Mouse (Mus musculus): ENCODE measurements around the gene Arid3a. TPM values are rescaled to one million over a fixed set of nuclear protein-coding genes. Genes with fewer than 3 reads are reported as not detected.

Gene Arid3a
- total RNA-seq, 1 experiment from 2014 or later, result 16.0 TPM

DNA sequence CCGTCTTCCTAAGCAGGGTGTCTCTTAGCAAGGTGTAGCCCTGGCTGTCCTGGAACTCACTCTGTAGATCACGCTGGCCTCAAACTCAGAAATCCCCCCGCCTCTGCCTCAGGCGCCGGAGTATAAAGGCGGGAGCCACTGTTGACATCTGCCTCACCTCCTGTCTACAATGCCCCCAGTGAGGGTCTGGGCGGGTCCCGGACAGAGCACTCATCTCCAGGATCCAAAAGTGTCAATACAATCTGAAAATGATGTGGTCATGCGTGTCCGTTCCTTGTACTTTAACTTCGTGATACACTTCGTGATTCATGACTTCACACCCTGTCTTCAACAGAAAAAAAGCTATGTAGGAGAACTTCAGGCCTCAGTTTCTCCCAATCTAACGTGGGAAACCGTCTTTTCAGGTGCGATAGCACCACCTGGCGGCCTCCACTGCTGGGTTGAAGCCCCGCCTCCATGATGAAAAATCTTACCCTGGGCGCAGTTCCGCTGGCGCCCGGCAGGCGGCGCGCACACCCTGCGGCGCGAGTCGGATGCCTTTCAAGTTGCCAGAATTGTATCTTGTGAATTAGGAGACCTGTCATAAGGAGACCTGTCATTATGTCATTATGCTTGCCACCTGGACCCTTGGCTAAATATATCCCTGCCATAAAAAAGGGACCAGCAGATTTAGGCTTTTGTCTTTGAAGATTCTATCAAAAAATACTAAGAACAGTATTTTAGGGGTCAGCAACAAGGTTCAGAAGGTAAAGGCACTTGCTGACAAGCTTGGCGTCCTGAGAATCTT lies 1.7 kb upstream of the Arid3a start:
- peak; percentile 45 for ATAC-seq (replicated peaks; ENCODE audit: low read depth, poor library complexity, severe bottlenecking)

DNA sequence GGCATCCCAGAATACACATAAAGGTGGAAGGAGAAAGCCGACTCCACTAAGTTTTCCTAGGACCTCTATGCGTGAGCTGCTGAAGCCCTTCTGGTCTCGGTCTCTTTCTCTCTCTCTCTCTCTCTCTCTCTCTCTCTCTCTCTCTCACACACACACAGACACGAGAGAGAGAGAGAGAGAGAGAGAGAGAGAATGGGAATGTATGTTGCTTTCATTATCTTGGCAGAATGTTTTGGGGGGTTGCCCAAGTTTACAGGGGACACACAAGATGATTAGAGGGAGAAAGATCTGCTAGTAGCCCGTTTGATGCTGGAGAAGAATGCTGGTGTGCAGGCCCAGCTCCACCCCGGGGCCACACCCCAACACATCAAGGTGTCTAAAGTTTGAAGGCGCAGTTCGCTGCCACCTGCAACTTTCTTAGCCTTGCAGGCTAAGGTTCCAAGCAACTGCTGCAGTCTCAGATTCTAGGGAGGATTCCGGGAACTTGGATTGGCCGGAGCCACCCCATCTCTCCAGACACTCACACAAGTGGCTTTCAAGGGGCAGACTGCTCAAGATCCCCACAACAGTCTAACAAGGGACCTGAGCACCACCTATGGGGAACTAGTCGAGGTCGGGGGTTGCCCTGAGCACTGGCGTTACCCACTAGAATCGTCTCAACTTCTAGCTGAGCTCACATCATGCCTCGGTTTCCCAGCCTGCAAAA lies 905 bp upstream of the Arid3a start:
- no peak for ATAC-seq (replicated peaks; ENCODE audit: low read depth, poor library complexity, severe bottlenecking)

DNA sequence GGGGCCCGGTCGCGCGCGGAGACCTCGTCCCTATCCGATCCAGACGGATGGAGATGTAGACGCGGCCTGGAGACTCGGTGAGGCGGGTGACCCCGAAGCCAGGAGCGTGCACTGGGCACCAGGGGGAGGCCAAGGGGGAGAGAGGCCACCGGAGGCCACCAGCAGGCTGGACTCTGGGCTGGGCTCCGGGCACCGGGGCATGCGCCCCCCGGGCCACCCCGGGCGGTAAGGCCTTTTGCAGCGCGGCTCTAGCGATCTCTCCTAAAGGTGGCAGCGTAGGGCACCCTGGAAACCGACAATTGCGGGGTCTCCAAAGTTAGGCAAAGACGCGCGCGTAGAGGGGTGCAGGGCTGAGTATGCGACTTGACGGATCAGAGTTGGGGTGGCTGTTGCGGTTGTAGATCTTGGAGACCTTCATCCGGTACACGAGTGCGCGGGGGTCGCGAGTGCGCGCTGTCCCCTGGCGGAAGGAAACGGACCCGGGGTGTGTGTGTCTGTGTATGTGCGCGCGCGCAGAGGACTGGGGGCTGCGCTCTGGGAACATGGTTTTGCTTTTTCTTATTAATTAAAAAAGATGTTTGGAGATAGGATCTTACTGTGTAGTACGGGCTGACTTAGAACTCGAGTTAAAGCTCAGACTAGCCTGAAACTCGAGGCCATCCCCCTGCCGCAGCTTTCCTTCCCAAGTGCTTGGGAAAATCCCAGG lies 634 bp downstream of the Arid3a start:
- ATAC-seq (replicated peaks; ENCODE audit: low read depth, poor library complexity, severe bottlenecking), result peak; percentile 26

DNA sequence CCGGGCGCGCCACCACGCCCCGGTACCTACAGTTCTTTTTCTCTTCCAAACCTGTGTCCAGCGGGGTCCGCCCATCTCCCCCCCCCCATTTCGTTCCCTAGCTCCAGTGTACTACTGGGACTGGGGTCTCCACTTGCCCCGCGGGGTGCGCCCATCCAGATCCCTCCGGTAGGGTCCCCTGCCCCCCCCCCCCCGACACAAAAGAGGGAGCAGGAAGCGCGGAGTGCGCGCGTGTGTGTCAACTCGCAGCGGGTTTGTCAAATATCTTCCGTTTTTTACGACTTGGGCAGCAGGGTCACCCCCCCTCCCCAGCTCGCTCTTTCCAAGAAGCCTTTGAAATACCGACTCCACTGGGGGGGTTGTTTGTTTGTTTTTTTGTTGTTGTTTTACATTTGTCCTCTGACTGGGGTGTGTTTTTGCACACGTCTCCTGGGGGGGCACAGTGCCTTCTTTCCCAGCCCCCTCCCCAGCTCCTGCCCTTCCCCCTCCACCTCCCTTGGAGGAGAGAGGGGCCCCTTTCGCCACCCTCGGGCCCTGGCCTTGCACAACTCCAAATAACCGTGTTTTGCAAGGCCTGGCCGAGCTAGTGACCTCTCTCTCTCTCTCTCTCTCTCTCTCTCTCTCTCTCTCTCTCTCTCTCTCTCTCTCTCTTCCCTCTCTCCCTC lies 1.3 kb downstream of the Arid3a start:
- ATAC-seq (replicated peaks; ENCODE audit: low read depth, poor library complexity, severe bottlenecking), result 0 out of 2 replicates have a peak, but pooled peaks have one; percentile 12

DNA sequence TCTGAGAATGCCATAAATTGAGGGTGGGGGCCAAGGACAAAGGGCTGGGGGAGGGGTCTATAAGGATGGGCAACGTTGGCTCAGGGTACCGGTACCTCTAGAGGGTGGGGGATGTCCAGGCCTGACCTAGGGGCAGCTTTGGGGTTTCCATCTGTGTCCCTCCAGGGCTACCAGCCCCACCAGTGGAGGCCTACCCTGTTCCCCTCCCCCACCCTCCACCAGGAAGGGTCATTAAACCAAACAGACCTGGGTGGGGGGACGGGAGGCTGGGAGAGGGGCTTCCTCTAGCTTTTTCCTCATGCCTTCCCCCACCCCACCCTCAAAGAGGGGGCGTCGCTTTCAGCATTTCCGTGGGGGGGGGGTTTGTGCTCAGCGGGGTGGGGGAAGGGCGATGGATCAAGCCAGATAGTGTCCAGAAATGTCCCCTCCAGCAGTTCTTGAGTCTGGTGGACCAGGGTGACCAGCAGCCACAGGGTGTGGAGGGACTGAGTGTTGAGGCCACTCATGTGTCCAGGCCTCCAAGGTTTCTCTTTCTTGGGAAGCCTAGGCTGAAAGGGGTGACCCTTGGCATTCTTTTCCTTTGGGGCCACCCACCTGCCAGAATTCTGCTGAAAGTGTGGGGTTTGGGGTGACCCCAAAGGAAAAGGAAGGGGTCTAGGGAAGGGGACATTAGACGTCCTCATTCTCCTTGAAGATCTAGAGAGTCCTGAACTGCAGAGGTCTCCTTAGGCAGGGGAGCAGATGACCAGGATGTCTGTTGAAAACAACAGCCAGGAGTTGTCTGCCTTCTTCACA lies 2.3 kb downstream of the Arid3a start:
- no peak for ATAC-seq (replicated peaks; ENCODE audit: low read depth, poor library complexity, severe bottlenecking)

DNA sequence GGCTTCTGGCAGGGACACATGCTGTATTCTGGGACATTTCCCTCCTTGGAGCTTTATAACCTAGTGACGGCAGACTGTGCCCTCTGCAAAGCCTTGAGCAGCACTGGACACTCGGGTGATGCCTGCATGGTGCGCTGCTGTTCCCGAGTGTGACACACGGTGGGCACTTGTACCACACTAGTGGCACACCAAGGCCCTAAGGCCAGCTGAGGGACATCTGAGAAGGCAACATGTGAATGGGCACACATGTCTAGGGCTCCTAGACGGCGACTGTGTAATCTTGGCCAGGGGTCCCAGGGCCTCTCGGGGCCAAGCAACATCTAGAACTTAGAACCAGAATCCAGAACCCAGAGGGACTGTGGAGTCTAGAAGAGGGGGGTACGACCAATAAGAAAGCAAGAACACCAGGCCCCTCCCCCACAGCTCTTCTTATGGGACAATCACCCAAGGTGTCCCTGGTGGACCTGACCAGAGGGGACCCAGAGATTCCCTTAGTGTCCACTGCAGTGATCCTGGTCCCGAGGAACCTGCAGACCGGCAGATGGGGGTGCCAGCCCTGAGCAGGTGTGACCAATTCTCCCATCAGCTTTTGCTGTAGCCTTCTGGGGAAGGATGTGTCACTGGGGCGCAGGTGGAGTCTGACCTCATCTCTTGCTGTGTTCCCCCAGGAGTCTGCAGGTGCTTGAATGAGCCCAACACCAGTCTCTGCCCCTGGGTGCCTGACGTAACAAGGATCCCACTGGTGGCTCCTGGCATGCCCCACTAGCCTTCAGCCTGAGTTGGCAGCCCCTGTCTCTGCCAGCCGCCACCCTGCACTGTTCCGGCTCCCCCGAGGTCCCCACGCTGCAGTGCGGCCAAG lies 3.4 kb downstream of the Arid3a start:
- no peak for ATAC-seq (replicated peaks; ENCODE audit: low read depth, poor library complexity, severe bottlenecking)

DNA sequence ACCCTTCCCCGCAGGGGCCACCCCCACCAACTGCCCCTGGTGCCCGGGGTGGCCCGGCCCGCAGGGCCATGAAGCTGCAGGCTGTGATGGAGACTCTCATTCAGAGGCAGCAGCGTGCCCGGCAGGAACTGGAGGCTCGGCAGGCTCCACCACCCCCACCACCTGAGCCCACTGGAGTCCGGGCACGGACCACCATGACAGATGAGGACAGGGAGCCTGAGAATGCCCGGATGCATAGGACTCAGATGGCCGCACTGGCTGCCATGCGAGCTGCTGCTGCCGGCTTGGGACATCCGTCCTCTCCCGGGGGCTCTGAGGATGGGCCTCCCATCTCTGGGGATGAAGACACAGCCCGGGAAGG lies 4.0 kb downstream of the Arid3a start:
- ATAC-seq (replicated peaks; ENCODE audit: low read depth, poor library complexity, severe bottlenecking), result no peak

DNA sequence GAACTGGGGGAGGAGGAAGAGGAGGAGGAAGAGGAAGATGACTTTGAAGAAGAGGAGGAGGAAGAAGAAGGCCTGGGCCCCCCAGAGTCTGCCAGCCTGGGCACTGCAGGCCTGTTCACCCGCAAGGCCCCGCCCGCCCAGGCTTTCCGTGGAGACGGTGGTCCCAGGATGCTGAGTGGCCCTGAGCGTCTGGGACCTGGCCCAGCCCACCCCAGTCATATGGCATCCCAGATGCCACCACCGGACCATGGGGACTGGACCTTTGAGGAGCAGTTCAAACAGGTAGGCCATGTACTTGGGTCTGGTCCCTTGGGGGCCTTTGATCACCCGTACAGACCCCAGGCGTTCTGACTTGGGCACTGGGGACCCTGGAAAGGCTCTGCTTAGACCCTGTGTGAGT lies 5.0 kb downstream of the Arid3a start:
- no peak for ATAC-seq (replicated peaks; ENCODE audit: low read depth, poor library complexity, severe bottlenecking)

DNA sequence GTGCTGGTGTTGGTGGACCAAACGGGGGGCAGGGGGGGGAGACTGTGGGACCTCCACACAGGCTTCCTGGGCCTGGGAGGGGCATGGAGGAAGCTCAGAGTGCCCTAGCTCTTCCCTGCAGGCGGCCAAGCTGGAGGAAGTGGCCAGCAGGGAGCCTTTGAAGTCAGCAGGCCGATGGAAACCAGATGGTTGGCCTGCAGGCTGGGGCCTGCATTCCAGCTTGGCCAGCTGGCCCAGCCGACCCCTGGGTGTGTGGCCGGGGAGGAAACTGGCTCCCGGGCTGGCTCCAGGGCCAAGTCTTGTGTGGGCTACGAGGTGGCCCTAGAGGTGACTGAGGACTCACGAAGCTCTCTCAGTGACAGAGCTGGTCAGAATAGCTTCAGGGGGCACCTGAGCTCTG lies 5.9 kb downstream of the Arid3a start:
- ATAC-seq (replicated peaks; ENCODE audit: low read depth, poor library complexity, severe bottlenecking), result no peak

DNA sequence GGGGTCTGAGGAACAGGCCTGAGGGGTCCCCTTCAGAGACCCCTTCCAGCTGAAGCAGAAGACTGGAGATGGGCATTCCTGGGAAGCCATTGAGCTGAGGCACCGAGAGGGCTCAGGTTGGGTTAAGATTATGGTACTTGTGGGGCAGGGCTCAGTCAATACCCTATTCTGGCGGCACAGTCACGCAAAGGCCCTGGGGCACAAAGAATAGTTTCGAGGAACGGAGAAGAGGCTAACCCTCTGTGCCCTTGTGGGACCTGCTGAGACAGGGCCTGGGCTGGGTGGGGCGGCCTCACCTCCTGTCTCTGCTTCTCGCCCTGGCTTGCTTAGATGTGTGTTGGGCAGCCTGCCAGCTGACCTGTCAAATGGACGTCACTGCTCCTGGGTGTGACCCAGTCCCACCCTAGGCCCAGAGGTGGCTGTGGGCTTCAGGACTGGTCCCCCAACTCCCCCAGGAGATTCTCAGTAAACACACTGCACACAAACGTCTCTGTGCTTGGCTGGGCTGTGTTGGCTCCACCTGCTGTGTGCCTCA lies 6.4 kb downstream of the Arid3a start:
- ATAC-seq (replicated peaks; ENCODE audit: low read depth, poor library complexity, severe bottlenecking), result no peak

DNA sequence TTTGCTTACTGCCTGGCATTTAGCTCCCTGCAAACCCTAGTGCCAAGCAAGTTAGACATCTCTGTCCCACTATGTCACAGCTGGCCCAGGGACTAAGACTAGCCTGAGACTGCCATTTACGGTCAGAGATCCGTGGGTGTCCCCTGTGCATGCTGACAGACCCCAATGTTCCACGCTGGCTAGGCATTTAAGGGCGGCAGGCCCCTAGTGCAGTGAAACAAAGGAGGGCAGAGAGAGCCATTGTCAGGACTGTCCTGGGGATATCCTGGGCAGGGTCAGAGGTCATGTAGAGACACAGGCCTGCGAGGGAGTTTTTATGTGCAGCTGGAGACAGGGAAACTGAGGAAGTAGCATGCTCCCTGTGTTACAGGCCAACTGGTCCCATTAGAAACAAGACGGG lies 7.0 kb downstream of the Arid3a start:
- ATAC-seq (replicated peaks; ENCODE audit: low read depth, poor library complexity, severe bottlenecking), result no peak

DNA sequence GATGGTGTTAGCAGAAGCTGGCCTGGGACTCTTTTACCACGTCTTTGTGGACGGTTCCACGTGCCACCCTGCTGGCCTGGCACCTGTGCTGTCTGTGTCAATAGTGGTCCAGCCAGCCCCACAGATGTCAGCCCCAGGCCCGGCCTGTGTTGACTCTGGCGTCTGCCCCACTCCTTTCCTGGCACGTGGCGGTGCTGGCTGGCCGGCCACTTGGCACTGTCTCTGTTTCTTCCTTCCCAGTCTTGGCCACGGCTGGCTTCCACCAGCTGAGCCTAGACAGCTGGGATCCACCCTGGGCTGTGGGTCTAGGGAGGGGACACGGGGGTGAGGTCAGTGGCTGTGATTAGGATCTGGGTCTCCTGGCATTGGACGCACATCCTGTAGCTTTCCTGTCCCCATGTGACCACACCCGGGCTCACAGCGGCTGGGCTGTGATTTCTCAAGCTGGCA lies 7.5 kb downstream of the Arid3a start:
- no peak for ATAC-seq (replicated peaks; ENCODE audit: low read depth, poor library complexity, severe bottlenecking)

DNA sequence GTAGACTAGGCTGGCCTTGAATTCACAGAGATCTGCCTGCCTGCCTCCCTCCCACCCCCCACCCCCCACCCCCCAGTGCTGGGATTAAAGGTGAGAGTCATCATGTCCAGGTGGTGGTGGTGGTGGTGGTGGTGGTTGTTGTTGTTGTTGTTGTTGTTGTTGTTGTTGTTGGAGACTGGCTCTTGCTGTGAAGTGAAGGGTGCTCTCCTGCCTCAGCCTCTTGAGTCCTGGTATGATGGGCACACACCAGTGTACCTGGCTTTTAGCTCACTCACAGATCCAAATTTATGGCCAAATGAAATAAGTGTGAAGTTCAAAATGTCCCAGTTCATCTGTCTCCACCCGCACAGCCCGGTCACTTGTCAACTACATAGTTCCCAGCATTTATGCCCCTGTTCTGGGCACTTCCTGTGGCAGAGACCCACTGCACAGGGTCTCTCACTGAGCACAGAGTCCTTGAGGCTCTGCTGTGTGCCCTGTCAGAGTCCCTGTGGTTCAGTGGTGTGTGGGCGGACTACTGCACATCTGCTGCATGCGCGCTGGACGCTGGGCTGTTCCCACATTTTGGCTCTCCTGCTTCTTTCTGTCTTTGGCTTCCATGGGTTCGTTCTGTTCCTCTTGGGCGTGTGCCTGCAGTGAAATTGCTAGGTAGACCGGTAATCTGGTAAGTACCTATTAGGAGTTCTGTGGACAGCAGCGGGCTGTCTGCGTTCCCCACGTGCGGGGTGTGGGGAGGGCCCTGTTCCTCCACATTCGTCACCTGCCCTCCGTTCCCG lies 8.1 kb downstream of the Arid3a start:
- ATAC-seq (replicated peaks; ENCODE audit: low read depth, poor library complexity, severe bottlenecking), result no peak

DNA sequence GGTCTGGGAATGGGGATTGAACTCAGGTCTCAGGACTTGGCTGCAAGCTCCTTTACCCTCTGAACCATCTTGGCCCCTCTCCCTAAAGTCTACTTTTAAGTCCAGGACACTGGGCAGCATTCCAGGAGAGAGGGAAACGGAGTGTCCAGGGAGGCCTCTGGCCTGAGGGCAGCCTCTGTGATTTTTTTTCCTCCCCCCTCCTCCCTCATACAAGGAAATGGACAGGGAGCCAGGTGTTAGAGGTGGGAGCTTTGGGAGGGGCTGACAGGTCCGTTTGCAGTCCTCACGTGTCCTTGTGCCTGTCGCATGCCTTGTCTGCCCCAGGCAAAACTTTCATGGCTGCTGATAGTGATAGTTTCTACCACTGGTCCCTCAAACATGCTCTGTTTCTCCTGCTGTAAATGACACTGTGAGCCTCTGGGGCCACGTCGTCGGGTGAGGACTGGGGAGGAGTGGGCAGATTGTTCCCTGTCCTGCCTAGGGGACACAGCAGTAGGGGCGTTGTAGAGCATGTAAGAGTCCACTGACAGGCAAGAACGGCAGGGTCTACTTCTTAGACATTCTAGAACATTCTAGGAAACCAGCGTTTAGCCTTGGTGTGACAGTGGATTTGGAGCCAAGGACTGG lies 9.6 kb downstream of the Arid3a start:
- peak; percentile 1; the same call in 1 of the 2 replicates for ATAC-seq (replicated peaks; ENCODE audit: low read depth, poor library complexity, severe bottlenecking)

DNA sequence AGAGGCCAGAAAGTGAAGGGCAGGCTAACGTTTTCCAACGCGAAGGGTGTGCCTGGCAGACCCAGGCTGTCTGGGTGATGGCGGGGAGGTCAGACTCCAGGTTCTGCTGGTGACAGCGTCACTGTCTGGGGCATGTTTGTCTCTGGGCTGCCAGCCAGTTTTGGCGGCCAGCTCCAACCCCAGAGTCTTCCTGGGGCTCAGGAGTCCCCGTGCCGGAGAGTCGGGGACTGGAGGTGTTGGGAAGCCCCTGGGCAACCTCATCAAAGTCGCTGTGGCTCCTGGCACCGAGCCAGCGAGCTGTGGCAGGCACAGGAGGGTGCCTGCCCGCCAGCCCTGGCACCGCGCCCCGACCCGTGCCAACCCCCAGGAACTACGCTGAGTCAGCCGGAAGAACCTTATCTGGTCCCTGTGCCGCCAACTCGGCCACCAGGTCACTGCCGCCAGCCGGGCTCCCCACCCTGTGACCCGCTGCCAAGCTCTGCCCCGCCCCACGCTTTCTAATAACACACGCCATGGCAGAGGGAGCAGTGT lies 10.1 kb downstream of the Arid3a start:
- ATAC-seq (replicated peaks; ENCODE audit: low read depth, poor library complexity, severe bottlenecking), result peak; percentile 67

DNA sequence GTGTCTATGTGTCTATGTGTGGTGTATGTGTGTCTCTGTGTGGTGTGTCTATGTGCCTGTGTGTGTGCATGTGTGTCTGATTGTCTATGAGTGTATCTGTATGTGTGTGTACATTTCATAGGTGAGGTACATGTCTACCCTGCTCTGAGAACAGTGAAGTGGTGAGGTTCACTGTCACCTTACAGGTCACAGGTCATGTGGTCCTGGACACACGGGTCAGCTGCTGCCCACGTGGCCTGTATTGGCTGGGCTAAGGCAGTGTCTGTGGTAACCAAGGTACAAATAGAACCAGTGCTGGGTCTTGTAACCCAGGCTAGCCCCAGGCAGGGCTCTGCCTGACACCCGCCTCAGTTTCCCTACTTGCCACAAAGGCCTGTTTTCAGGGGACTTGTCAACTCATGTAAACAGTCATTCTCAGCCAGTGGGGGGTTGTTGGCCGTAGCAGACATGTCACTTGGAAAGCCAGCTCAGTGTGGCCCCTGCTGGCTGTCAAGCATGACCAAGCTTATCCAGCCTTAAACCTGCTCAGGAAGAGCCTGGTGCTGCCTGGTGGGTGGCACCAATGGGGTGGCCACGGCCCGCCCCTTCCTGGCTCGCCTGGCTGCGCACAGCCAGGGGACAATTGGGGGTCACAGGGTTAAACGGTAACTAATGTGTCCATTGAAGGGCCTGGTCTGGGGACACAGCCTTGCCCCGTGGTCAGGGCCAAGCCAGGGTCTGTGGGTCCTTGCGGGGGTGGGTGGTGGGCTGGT lies 11.1 kb downstream of the Arid3a start:
- peak; percentile 23; the same call in 1 of the 2 replicates for ATAC-seq (replicated peaks; ENCODE audit: low read depth, poor library complexity, severe bottlenecking)

Measured in common myeloid progenitor, adult 5-6 weeks (primary cell).